Mouse (Mus musculus): ENCODE measurements around the gene Rtn2.

DNA sequence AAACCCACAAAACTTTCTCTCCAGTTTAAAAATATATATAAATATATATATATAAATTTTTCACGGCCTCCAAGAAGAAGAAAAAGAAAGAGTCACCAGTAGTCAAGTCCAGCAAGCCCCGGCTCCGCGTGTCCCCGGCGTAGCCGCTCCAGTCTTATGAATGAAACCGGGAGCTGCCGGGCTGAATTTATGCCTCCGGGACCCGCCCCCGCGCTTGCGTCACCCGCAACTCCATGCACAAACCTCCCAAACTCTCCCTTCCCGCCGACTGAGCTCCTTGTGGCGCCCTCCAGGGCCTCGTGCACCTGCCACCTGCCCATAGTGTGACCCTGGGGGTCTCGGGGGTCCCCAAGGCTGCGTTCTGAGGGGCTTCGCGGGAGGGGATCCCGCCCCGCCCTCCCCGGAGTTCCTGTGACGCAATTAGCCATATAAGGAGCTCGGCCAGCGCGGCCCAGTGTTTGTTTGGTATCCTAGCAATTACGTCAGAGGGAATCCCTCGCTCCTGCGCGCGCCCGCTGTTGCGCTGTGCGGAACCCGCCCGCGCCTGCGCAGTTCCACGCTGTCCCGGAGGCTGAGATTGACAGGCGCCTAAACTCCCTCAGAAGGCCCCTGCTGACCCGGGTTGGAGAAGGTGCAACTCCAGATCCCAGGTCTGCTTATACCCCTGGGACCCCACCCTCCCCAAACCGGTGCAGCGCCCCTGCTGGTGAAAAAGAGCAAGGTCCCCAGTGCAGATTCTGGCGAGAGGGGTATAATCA is 27.6 kb downstream of the Rtn2 start, which contains the start of gene Fosb:
- TF ChIP-seq TAL1 (IDR thresholded peaks at IDR 0.05; ENCODE audit: low read length) = no peak
- TF ChIP-seq GATA1 (IDR thresholded peaks at IDR 0.05; ENCODE audit: low read length) = no peak

Data from erythroblast, embryonic 14.5 days (primary cell).